Mouse (Mus musculus) NIH3T3 (cell line): ENCODE measurements around the gene Wdr27.
"Not testable (repeated sequence)": the region's sequence is repeated elsewhere in the genome, so short reads cannot be mapped to it uniquely, and the experiment has no call there.

Experiments used
- DNase-seq: peaks from one replicate; pipeline ENCODE4 v3.0.0-alpha.2; 2012; ENCODE audit warnings: low read depth

The Wdr27 gene

GRCm38 (mm10) chr17:14943009-14943728, at the start of gene Wdr27, which contains the start of gene 1600012H06Rik:
TSS of gene Wdr27 (minus strand) at chr17:14943158.
TSS of gene 1600012H06Rik (plus strand) at chr17:14943184.
- DNase-seq = peak; percentile 100

GRCm38 (mm10) chr17:14992522-14993138, 49.7 kb upstream of the Wdr27 start:
- not testable (repeated sequence) for DNase-seq

- not testable (repeated sequence) for DNase-seq
Observed at GRCm38 (mm10) chr17:14990116-14990702, 47.3 kb upstream of the Wdr27 start.

- DNase-seq = not testable (repeated sequence)
Observed at GRCm38 (mm10) chr17:14978362-14979038, 35.5 kb upstream of the Wdr27 start, which contains the start of the genes 9030025P20Rik and Gm3417. TSS of gene 9030025P20Rik (plus strand) at chr17:14978468. TSS of gene Gm3417 (minus strand) at chr17:14978790.

- not testable (repeated sequence) for DNase-seq
Observed at GRCm38 (mm10) chr17:14977718-14978361, 34.9 kb upstream of the Wdr27 start.

GRCm38 (mm10) chr17:14968373-14968913, 25.5 kb upstream of the Wdr27 start:
- DNase-seq = not testable (repeated sequence)

- not testable (repeated sequence) for DNase-seq
Observed at GRCm38 (mm10) chr17:14961557-14962154, 18.7 kb upstream of the Wdr27 start.

- peak; percentile 51 for DNase-seq
Observed at GRCm38 (mm10) chr17:14960951-14961556, 18.1 kb upstream of the Wdr27 start, which contains the start of gene Phf10. TSS of gene Phf10 (minus strand) at chr17:14961273.

- peak; percentile 29 for DNase-seq
Observed at GRCm38 (mm10) chr17:14960520-14960919, 17.6 kb upstream of the Wdr27 start.

- peak; percentile 56 for DNase-seq
Observed at GRCm38 (mm10) chr17:14959979-14960378, 17.0 kb upstream of the Wdr27 start.

GRCm38 (mm10) chr17:14958686-14959327, 15.8 kb upstream of the Wdr27 start:
- DNase-seq = no peak

- DNase-seq = no peak
Observed at GRCm38 (mm10) chr17:14953452-14953851, 10.5 kb upstream of the Wdr27 start.

GRCm38 (mm10) chr17:14949161-14949827, 6.3 kb upstream of the Wdr27 start:
- DNase-seq = no peak

- no peak for DNase-seq
Observed at GRCm38 (mm10) chr17:14944551-14944950, 1.6 kb upstream of the Wdr27 start.

- DNase-seq = peak; percentile 30
Observed at GRCm38 (mm10) chr17:14943729-14944059, 736 bp upstream of the Wdr27 start.

GRCm38 (mm10) chr17:14942181-14942580, 777 bp downstream of the Wdr27 start:
- not testable (repeated sequence) for DNase-seq

GRCm38 (mm10) chr17:14935841-14936605, 6.9 kb downstream of the Wdr27 start:
- peak; percentile 32 for DNase-seq

GRCm38 (mm10) chr17:14935280-14935679, 7.7 kb downstream of the Wdr27 start:
- DNase-seq = peak; percentile 5

GRCm38 (mm10) chr17:14931469-14931868, 11.5 kb downstream of the Wdr27 start:
- no peak for DNase-seq
